Mouse (Mus musculus): ENCODE results near the gene Uqcrc2. TPM values are rescaled to one million over a fixed set of nuclear protein-coding genes. Genes with fewer than 3 reads are reported as not detected.
A peak's percentile ranks its signal among the peaks of the same experiment; 100 is the strongest.

The Uqcrc2 gene
- polyA plus RNA-seq, 1 experiment from 2014 or later: 210 TPM

DNA sequence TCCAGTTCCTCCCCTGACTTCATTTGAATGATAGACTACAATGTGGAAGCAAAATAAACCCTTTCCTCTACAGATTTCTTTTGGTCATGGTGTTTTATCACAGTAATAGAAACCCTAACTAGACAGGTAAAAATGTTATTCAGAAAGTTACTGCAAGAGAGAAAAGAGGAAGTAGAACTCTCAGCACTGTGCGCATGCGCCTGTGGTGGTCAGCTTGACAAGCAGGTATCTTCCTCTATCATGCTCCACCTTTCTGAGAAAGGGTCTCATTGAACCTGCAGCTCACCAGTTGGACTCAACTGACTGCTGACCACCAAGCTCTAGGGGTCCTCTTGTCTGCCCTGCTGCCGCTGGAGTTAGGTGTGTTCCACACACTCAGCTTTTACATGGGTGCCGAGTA, 27.1 kb downstream of the Uqcrc2 start:
- ATAC-seq: no peak
- 97% methylated on average over 4 of the region's 4 CpGs for WGBS
- H3K4me1 ChIP-seq: no peaks in the 10 kb centered on the region

DNA sequence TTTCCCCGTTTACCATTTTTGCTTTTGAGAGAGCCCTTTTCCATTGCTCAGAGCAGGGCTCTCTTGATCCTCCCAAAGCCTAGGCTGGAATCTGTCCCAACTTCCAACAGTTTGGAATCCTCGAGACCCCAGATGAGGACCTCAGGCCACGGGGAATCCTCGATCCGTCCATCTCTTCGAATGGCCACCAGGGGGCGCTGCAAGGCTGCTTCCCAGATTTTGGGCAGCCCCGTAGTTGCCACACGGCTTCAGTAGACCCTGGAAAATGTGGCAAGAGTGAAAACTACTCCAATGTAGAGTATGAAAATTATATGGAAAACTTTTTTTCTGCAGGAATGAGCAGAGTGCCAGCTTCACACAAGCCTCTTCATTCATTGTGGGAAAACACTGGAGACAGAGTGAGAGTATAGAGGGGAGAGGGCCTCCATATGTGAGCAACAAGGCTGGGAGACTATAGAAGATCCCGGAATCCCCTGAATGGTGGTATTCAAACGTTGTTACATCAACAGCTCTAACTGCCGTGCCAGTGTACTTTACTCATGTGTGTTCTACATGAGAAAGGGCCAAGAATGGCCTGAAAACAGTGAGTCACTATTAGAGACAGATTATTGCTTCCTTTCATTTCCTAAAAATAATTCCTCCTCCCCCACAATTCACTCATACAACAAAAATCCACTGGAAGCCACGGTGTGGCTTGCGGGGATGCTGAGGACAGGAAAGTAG, 35.3 kb downstream of the Uqcrc2 start, which contains the start of gene Pdzd9:
Pdzd9 (minus strand) TSS at position 191 of the 723 bp plus-strand sequence.
- H3K4me1 ChIP-seq: no peaks in the 10 kb centered on the region
- 20% methylated on average over 14 of the region's 14 CpGs for WGBS
- H3K9ac ChIP-seq: no peak within 1 kb of the TSS
- no peak within 1 kb of the TSS for H3K4me3 ChIP-seq
- no peaks in the 10 kb centered on the region for H3K9me3 ChIP-seq (replicated peaks)
- H3K4me2 ChIP-seq: no peak within 1 kb of the TSS
- H3K36me3 ChIP-seq (ENCODE audit: poor library complexity, severe bottlenecking): no peaks in the 10 kb centered on the region
- no peaks in the 10 kb centered on the region for H3K27me3 ChIP-seq
- H3K27ac ChIP-seq: no peak within 1 kb of the TSS
- ATAC-seq: peak; percentile 82

More for the DNA sequence above, 27.1 kb downstream of the Uqcrc2 start:
- Histone ChIP-seq H3K4me3 (no peak overlapping the region), H3K27ac (no peak overlapping the region), H3K27me3 (no peaks in the 10 kb centered on the region), H3K9ac (no peak overlapping the region), H3K36me3 (ENCODE audit: poor library complexity, severe bottlenecking) (peaks cover 33% of the 10 kb centered on the region), H3K9me3 (replicated peaks) (no peaks in the 10 kb centered on the region), H3K4me2 (no peak overlapping the region)

DNA sequence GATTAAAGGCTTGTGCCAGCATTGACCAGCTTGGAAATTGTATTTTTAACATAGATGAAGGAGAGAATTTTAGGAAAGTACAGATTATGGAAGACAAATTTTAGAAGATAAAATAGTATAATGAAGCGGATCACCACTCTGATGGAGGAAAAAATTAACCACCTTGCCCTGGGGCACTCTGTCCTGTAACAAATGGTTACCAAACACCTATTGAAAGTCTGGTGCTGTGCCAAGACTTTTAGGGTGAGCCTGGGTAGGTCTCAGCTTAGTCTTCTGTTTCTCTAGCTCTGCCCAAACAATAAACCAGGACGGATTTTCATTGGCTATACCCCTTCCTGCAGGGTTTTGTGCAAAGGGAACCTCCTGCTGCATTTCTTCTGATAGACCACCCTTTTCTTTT, 36.3 kb downstream of the Uqcrc2 start:
- Histone ChIP-seq H3K9ac (no peak overlapping the region), H3K27ac (no peak overlapping the region), H3K36me3 (ENCODE audit: poor library complexity, severe bottlenecking) (no peaks in the 10 kb centered on the region), H3K4me2 (no peak overlapping the region), H3K9me3 (replicated peaks) (no peaks in the 10 kb centered on the region), H3K4me3 (no peak overlapping the region), H3K4me1 (peaks cover 3% of the 10 kb centered on the region; the same call in 1 of the 2 replicates), H3K27me3 (no peaks in the 10 kb centered on the region)
- 56% methylated on average over 2 of the region's 2 CpGs for WGBS
- no peak for ATAC-seq

DNA sequence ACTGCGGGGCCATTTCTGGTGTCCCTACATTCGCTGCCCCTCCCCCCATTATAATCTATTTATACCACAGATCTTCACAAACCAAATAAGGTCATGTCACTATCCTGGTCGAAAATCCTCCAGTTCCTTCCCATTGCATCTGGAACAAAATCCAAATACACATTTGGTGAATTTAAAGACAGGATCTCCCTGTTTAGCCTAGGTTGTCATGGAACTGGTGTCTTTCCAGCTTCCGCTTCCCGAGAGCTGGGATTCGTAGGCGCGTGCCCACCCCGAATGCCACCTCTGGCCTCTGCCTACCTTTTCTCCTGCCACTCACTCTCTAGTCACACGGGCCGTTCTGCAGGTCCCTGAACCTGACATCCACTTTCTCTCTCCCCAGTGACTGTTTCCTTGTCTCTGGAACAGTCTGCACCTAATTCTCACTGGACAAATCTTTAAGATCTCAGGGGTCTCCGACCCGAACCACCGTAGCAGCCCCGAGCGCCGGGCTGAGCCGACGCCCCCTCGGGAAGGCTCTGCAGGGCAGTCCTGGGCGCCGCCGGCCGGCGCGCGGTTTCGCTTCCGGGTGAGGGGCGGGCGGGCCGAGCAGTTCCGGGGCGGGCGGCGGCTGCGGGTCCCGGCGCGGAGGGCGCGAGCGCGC, 42.1 kb downstream of the Uqcrc2 start, which contains the start of gene Mosmo:
Mosmo (plus strand) TSS at position 618 of the 643 bp plus-strand sequence.
- under 1% methylated on average over 27 of the region's 44 CpGs for WGBS
- peak within 1 kb of the TSS; percentile 91 for H3K4me2 ChIP-seq

DNA sequence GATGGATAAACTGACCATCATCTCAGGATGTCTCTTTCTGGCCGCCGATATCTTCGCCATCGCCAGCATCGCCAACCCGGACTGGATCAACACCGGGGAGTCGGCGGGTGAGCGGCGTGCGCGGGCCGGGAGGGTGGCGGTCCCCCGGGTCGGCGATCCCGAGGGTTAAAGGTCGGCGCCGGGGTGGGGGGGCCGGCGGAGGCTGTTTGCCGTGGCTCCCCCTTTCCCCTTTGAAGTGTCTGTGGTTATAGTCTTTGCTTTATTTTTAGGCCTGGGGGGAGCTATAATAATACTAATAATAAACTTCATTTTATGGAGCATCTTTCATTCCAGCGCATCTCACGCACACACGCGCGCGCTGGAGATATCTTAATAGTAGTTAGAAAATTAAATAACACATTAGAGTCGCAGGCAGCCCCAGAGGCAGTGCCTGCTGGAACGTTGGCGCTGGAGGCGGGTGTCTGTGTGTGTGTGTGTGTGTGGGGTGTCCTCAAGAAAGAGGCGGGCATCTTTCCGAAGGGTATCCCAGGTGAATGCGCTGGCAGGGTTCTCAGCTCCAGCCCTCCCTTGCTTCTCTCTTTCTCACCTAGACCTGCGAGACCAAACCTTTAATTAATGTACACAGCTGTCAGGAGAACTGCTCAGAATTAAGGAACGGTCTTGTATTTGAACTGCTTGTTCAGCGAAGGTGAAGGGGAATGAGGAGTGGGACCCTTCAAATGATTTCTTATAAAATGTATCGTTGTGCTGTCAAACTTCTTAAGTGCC, 43.0 kb downstream of the Uqcrc2 start:
- Histone ChIP-seq H3K9ac (peak overlapping the region; percentile 92), H3K27ac (peak overlapping the region; percentile 41), H3K36me3 (ENCODE audit: poor library complexity, severe bottlenecking) (no peaks in the 10 kb centered on the region), H3K4me1 (peaks cover 46% of the 10 kb centered on the region), H3K4me3 (peak overlapping the region; percentile 94), H3K27me3 (no peaks in the 10 kb centered on the region), H3K4me2 (peak overlapping the region; percentile 91), H3K9me3 (replicated peaks) (no peaks in the 10 kb centered on the region)
- peak; percentile 66 for ATAC-seq
- 1% methylated on average over 42 of the region's 42 CpGs for WGBS

More for the DNA sequence above, 42.1 kb downstream of the Uqcrc2 start, which contains the start of gene Mosmo:
- no peaks in the 10 kb centered on the region for H3K36me3 ChIP-seq (ENCODE audit: poor library complexity, severe bottlenecking)
- peak within 1 kb of the TSS; percentile 94 for H3K4me3 ChIP-seq
- no peaks in the 10 kb centered on the region for H3K27me3 ChIP-seq
- peak within 1 kb of the TSS; percentile 78 for H3K27ac ChIP-seq
- peak; percentile 98 for ATAC-seq
- H3K4me1 ChIP-seq: peaks cover 46% of the 10 kb centered on the region
- peak within 1 kb of the TSS; percentile 92 for H3K9ac ChIP-seq
- no peaks in the 10 kb centered on the region for H3K9me3 ChIP-seq (replicated peaks)

DNA sequence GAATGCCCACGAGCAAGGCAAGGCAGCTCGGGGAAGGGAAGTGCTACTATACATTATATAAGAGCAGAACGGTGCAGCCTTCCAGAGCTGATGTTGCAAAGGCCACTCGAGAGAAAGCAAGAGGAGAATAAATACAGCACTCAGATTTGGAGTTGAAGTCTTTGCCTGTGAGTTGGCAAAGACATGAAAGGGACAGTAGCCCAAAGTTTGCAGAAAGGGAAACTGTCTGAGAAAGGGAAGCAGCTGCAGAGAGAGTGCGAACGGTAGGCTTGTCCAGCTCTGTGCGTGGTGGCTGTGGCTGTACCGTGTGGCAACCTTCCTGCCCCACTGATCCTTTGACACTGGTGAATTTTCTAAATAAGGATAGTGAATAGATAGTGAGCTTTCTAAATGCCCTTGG, 44.0 kb downstream of the Uqcrc2 start:
- peak overlapping the region; percentile 94 for H3K4me3 ChIP-seq
- WGBS: 64% methylated on average over 8 of the region's 8 CpGs
- ATAC-seq: no peak
- no peak overlapping the region for H3K27ac ChIP-seq
- H3K4me1 ChIP-seq: peaks cover 46% of the 10 kb centered on the region
- H3K27me3 ChIP-seq: no peaks in the 10 kb centered on the region
- H3K4me2 ChIP-seq: peak overlapping the region; percentile 91
- peak overlapping the region; percentile 92 for H3K9ac ChIP-seq
- H3K36me3 ChIP-seq (ENCODE audit: poor library complexity, severe bottlenecking): no peaks in the 10 kb centered on the region
- no peaks in the 10 kb centered on the region for H3K9me3 ChIP-seq (replicated peaks)

DNA sequence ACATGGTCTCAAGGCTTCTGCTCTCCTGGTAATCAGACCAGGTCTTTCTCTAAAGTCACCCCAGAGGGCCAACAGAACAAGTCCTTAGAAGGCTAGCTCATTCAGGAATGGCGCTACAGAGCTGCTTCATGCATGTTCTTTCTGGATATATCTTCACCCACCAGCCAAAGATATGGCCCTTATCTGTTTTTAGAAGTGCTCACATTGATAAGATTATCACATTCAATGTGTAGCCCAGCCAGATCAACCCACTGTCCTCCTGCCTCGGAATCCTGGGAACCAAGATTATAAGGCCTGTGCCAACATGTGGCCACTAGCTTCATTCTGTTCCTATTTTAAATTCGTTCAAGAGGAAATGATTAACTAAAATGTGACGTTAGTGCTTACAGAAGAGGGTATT, 47.0 kb downstream of the Uqcrc2 start:
- Histone ChIP-seq H3K9me3 (replicated peaks) (no peaks in the 10 kb centered on the region), H3K4me3 (no peak overlapping the region), H3K36me3 (ENCODE audit: poor library complexity, severe bottlenecking) (no peaks in the 10 kb centered on the region), H3K27ac (no peak overlapping the region), H3K4me1 (peaks cover 49% of the 10 kb centered on the region), H3K27me3 (no peaks in the 10 kb centered on the region), H3K4me2 (no peak overlapping the region), H3K9ac (no peak overlapping the region)
- 65% methylated on average over 4 of the region's 4 CpGs for WGBS
- ATAC-seq: no peak

DNA sequence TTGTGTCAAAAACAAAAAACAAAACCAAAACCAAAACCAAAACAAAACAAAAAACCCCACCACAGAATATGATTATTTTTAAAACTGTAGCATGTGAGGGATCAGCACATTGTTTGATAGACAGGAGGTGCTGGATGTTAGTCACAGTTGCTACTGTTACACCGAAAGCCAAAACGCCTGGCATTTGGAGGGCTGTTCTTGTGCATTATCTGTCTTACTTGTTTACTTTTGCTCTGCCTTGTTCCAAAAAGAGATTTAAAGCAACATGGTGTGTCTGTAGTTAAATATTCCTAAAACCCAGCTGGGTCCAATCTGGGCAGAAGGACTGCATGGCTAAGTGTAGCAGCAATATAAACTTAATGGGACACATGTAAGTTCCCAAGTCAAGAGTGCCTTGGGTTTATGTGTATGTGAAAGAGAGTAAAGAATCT, 49.8 kb downstream of the Uqcrc2 start:
- Histone ChIP-seq H3K9ac (no peak overlapping the region), H3K4me2 (no peak overlapping the region), H3K4me1 (peaks cover 37% of the 10 kb centered on the region), H3K4me3 (no peak overlapping the region), H3K36me3 (ENCODE audit: poor library complexity, severe bottlenecking) (no peaks in the 10 kb centered on the region), H3K9me3 (replicated peaks) (no peaks in the 10 kb centered on the region), H3K27ac (no peak overlapping the region; the same call in 1 of the 2 replicates), H3K27me3 (no peaks in the 10 kb centered on the region)
- 80% methylated on average over 2 of the region's 2 CpGs for WGBS
- ATAC-seq: no peak; the same call in 1 of the 2 replicates

DNA sequence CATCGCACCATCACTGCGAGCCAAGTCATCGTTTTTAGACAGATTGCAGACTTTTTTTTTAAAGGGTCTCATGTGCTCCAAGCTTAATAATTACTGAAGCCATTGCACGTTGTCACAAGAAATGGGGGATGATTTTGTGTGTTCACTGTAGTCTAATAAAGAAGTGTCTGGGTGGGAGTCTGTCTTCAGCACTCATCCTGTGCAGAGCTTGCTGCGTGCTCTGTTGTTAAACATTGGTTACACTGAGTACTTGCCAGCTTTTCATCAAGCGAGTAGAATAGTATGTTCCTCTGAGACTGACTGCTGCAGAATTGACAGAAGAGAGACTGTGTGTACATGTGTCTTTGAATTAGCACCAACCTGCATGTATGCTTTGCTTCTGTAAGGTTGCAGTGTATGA, 50.3 kb downstream of the Uqcrc2 start:
- H3K4me1 ChIP-seq: peaks cover 32% of the 10 kb centered on the region
- no peak overlapping the region for H3K4me2 ChIP-seq
- no peaks in the 10 kb centered on the region for H3K36me3 ChIP-seq (ENCODE audit: poor library complexity, severe bottlenecking)
- WGBS: 84% methylated on average over 6 of the region's 6 CpGs
- H3K9me3 ChIP-seq (replicated peaks): no peaks in the 10 kb centered on the region
- peak; percentile 33; the same call in 1 of the 2 replicates for ATAC-seq
- no peaks in the 10 kb centered on the region for H3K27me3 ChIP-seq
- no peak overlapping the region for H3K4me3 ChIP-seq
- no peak overlapping the region for H3K9ac ChIP-seq
- no peak overlapping the region; the same call in 1 of the 2 replicates for H3K27ac ChIP-seq

DNA sequence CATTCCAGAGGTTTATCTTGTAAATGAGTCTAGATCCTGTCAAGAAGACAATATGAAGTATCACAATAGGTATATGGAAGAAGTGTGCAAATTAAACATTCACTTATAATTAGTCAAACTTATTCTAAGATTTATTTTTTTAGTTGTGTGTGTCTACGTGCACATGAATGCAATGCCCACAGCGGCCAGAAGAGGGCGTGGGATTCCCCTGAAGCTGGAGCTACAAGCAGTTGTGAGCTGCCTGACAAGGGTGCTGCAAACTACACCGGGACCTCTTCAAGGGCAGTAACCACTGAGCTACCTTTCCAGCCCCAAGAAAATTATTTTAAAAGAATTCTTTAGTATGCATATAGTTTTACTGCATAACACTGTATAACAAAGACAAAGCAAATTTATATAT, 55.7 kb downstream of the Uqcrc2 start:
- no peak for ATAC-seq
- Histone ChIP-seq H3K4me1 (0 out of 2 replicates have a peak, but pooled peaks cover 12% of the 10 kb centered on the region), H3K27me3 (no peaks in the 10 kb centered on the region), H3K4me2 (no peak overlapping the region), H3K9me3 (replicated peaks) (no peaks in the 10 kb centered on the region), H3K36me3 (ENCODE audit: poor library complexity, severe bottlenecking) (peaks cover 15% of the 10 kb centered on the region; the same call in 1 of the 2 replicates), H3K27ac (no peak overlapping the region), H3K4me3 (no peak overlapping the region), H3K9ac (no peak overlapping the region)
- WGBS: 75% methylated on average over 4 of the region's 4 CpGs

DNA sequence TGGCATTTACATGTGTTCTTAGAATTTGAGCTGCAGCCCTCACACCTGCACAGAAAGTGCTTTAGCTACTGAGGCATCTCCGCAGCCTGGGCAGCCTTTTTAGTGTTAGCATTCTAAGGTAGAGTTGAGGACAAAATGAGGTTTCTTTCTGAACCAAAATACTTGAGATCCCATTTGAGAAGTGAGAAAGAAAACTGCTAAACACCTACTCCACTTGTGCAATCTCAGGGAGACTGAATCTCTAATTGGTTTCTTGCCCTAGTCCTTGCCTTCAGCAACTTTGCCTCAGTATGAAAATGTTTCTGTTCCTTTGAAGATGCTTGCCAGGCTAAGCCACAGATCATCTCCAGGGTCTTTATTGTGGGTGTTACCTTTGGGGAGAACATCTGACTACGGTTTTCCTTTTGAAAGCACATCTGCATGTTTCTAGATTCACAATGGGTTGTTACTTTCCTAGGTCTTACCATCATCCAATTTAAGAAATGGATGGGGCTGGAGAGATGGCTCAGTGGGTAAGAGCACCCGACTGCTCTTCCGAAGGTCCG, 58.9 kb downstream of the Uqcrc2 start:
- no peak overlapping the region for H3K9ac ChIP-seq
- peaks cover 6% of the 10 kb centered on the region; the same call in 1 of the 2 replicates for H3K4me1 ChIP-seq
- peaks cover 15% of the 10 kb centered on the region; the same call in 1 of the 2 replicates for H3K36me3 ChIP-seq (ENCODE audit: poor library complexity, severe bottlenecking)
- 97% methylated on average over 5 of the region's 5 CpGs for WGBS
- H3K9me3 ChIP-seq (replicated peaks): no peaks in the 10 kb centered on the region
- H3K27ac ChIP-seq: no peak overlapping the region
- no peak overlapping the region for H3K4me2 ChIP-seq
- H3K4me3 ChIP-seq: no peak overlapping the region
- ATAC-seq: no peak
- H3K27me3 ChIP-seq: no peaks in the 10 kb centered on the region

Data from forebrain, embryonic 13.5 days (tissue).